ENCODE assay signal across 19 mouse cellular contexts in genomic region chr11:51035951-51036350, GRCm38 (mm10). TPM values are rescaled to one million over a fixed set of nuclear protein-coding genes. Genes with fewer than 3 reads are reported as not detected.
DNase-seq lines count a peak whose midpoint lies in the region; ATAC-seq lines count a peak whose summit lies in the region.
"Had no signal": no experiment of that assay in that cellular context is flagged by ENCODE, and none has a peak within 500 bp of the region (broad histone marks: within the 10 kb centered on the region; RNA-seq: fewer than 3 reads in every experiment).

No protein-coding gene starts in this region.

- H3K4me3 ChIP-seq in kidney, embryonic 15.5 days (replicated peaks) = no peak overlapping the region
- H3K4me3 ChIP-seq: midbrain, embryonic 10.5 days; stomach, embryonic 15.5 days had no signal

- H3K27ac ChIP-seq in kidney, embryonic 15.5 days = no peak overlapping the region
- H3K27ac ChIP-seq: midbrain, embryonic 10.5 days; stomach, embryonic 15.5 days had no signal

- no peaks in the 10 kb centered on the region for H3K4me1 ChIP-seq in kidney, embryonic 15.5 days
- H3K4me1 ChIP-seq: midbrain, embryonic 10.5 days; stomach, embryonic 15.5 days had no signal

- DNase-seq in cerebellum, postnatal 10 days = peak; percentile 54 to 56
- no peak for DNase-seq in cerebellum, adult 9-10 months
- peak; percentile 48 for DNase-seq in kidney, adult 9 months
- DNase-seq in Muller cell, postnatal 12 days (ENCODE audit: inconsistent ontology term) = peak; percentile 17
- DNase-seq in adrenal gland, postnatal 4 days (ENCODE audit: low spot score in 2 of 2) = peak; percentile 35 to 48
- no peak for DNase-seq in urinary bladder, postnatal 14 days (ENCODE audit: low spot score)
- no peak for DNase-seq in cerebellum, postnatal 36 days
- DNase-seq: heart, adult 11 months; lung, postnatal 10 days; thymus, postnatal 4 days had no signal

- no peaks in the 10 kb centered on the region for H3K27me3 ChIP-seq in kidney, embryonic 15.5 days
- H3K27me3 ChIP-seq: CH12.LX; stomach, embryonic 15.5 days had no signal

- H3K36me3 ChIP-seq in kidney, embryonic 15.5 days = no peaks in the 10 kb centered on the region
- H3K36me3 ChIP-seq: midbrain, embryonic 10.5 days; stomach, embryonic 15.5 days had no signal

- no peak overlapping the region for H3K4me2 ChIP-seq in kidney, embryonic 15.5 days
- H3K4me2 ChIP-seq: stomach, embryonic 15.5 days had no signal

- WGBS in kidney, embryonic 15.5 days = 89% methylated on average over 2 of the region's 2 CpGs

- no peak for ATAC-seq in kidney, embryonic 15.5 days (replicated peaks; ENCODE audit: low FRiP score)
- ATAC-seq: forebrain, embryonic 14.5 days; intestine, postnatal 0 days had no signal

- H3K9me3 ChIP-seq in kidney, embryonic 15.5 days (replicated peaks) = no peaks in the 10 kb centered on the region
- H3K9me3 ChIP-seq: midbrain, embryonic 10.5 days; stomach, embryonic 15.5 days had no signal

- H3K9ac ChIP-seq in kidney, embryonic 15.5 days = no peak overlapping the region
- H3K9ac ChIP-seq: stomach, embryonic 15.5 days had no signal

RNA-seq across cellular contexts. Expression of gene Olfr1375, which starts 12.0 kb away (rescaled TPM):
- polyA plus RNA-seq in kidney, embryonic 15.5 days (2015; fragmentation: Nextera tagmentation; extraction: Ambion mirVana) = not detected in 2 replicates
- not detected for total RNA-seq in adrenal gland, postnatal 4 days (2021)
- total RNA-seq: CH12.LX; hematopoietic stem cell, adult 5-6 weeks; layer of hippocampus, postnatal 25 days had no signal
- polyA plus RNA-seq: forebrain, embryonic 14.5 days; intestine, postnatal 0 days; limb, embryonic 14.5 days; midbrain, embryonic 10.5 days; stomach, embryonic 15.5 days had no signal

RNA-seq across cellular contexts. Expression of gene Olfr54, which starts 21.9 kb away (rescaled TPM):
- not detected in 2 replicates for polyA plus RNA-seq in kidney, embryonic 15.5 days (2015; fragmentation: Nextera tagmentation; extraction: Ambion mirVana)
- total RNA-seq in adrenal gland, postnatal 4 days (2021) = under 1 TPM; 0.45 to 0.67 TPM
- total RNA-seq: CH12.LX; hematopoietic stem cell, adult 5-6 weeks; layer of hippocampus, postnatal 25 days had no signal
- polyA plus RNA-seq: forebrain, embryonic 14.5 days; intestine, postnatal 0 days; midbrain, embryonic 10.5 days; stomach, embryonic 15.5 days had no signal

RNA-seq across cellular contexts. Expression of gene Zfp354a, which starts 23.1 kb away (rescaled TPM):
- 9.7 and 12.7 TPM in 2 replicates for polyA plus RNA-seq in kidney, embryonic 15.5 days (2015; fragmentation: Nextera tagmentation; extraction: Ambion mirVana)
- 1 to 10 TPM; 7.1 to 8.7 TPM for total RNA-seq in adrenal gland, postnatal 4 days (2021)
- total RNA-seq: CH12.LX had no signal

RNA-seq across cellular contexts. Expression of gene Olfr51, which starts 32.6 kb away (rescaled TPM):
- not detected in 2 replicates for polyA plus RNA-seq in kidney, embryonic 15.5 days (2015; fragmentation: Nextera tagmentation; extraction: Ambion mirVana)
- not detected for total RNA-seq in adrenal gland, postnatal 4 days (2021)
- total RNA-seq: CH12.LX; hematopoietic stem cell, adult 5-6 weeks; layer of hippocampus, postnatal 25 days had no signal
- polyA plus RNA-seq: forebrain, embryonic 14.5 days; intestine, postnatal 0 days; limb, embryonic 14.5 days; midbrain, embryonic 10.5 days; stomach, embryonic 15.5 days had no signal

RNA-seq across cellular contexts. Expression of gene Olfr1377, which starts 54.2 kb away (rescaled TPM):
- polyA plus RNA-seq in kidney, embryonic 15.5 days (2015; fragmentation: Nextera tagmentation; extraction: Ambion mirVana) = not detected in 2 replicates
- not detected for total RNA-seq in adrenal gland, postnatal 4 days (2021)
- total RNA-seq: CH12.LX; hematopoietic stem cell, adult 5-6 weeks; layer of hippocampus, postnatal 25 days had no signal
- polyA plus RNA-seq: forebrain, embryonic 14.5 days; intestine, postnatal 0 days; limb, embryonic 14.5 days; midbrain, embryonic 10.5 days; stomach, embryonic 15.5 days had no signal

Comparison
In these comparisons a context has a peak if more than half of its experiments do, and no peak if none do; other contexts are left out.
1. DNase-seq: peak in cerebellum, postnatal 10 days (2 of 2), kidney, adult 9 months (single experiment), Muller cell, postnatal 12 days (single experiment) and adrenal gland, postnatal 4 days (2 of 2); none in cerebellum, adult 9-10 months (single experiment), urinary bladder, postnatal 14 days (single experiment) and cerebellum, postnatal 36 days (0 of 2).